Mouse (Mus musculus): ENCODE results near the gene Amelx. TPM values are rescaled to one million over a fixed set of nuclear protein-coding genes. Genes with fewer than 3 reads are reported as not detected.

Amelx gene
- polyA plus RNA-seq, 1 experiment from 2014 or later: not detected

Other genes starting within 250 kb of the Amelx start
- gene Hccs, start 133.2 kb upstream of the Amelx start, polyA plus RNA-seq (2015; fragmentation: Nextera tagmentation; extraction: Ambion mirVana): 40.7 and 42.1 TPM in 2 replicates

Data from midbrain, embryonic 13.5 days (tissue).